Mouse (Mus musculus) midbrain, embryonic 16.5 days (tissue): Measurements from ENCODE around the gene Unc5cl. TPM values are rescaled to one million over a fixed set of nuclear protein-coding genes. Genes with fewer than 3 reads are reported as not detected.

Experiments
- ATAC-seq: fragments of 200-750 bp; cut with Nextera tagmentation; 2 replicates; pipeline ENCODE4 v1.8.0; 2017; ENCODE audit warnings: moderate TSS enrichment
- H3K27ac ChIP-seq: fragments of 300-500 bp; sonication (generic); 2 replicates; pipeline ENCODE4 v1.5.1; 2014; ENCODE audit warnings: mild to moderate bottlenecking, low read length, mixed read lengths
- H3K27me3 ChIP-seq: fragments of 300-500 bp; sonication (generic); 2 replicates; pipeline ENCODE4 v1.6.1; 2014; ENCODE audit warnings: low read depth, low read length, mixed read lengths; ENCODE audit not compliant: control insufficient read depth, insufficient read depth
- H3K36me3 ChIP-seq: fragments of 300-500 bp; sonication (generic); 2 replicates; pipeline ENCODE4 v1.6.1; 2014; ENCODE audit warnings: mild to moderate bottlenecking, low read length, moderate library complexity, mixed read lengths; ENCODE audit not compliant: control insufficient read depth, insufficient read depth
- H3K4me1 ChIP-seq: fragments of 300-500 bp; sonication (generic); 2 replicates; pipeline ENCODE4 v1.6.1; 2014; ENCODE audit warnings: mild to moderate bottlenecking, low read length, mixed read lengths; ENCODE audit not compliant: control insufficient read depth, insufficient read depth
- H3K4me2 ChIP-seq: fragments of 300-500 bp; sonication (generic); 2 replicates; pipeline ENCODE4 v1.6.1; 2014; ENCODE audit warnings: mild to moderate bottlenecking, low read length, mixed read lengths
- H3K4me3 ChIP-seq: fragments of 300-500 bp; sonication (generic); 2 replicates; pipeline ENCODE4 v1.5.1; 2014; ENCODE audit warnings: low read depth, mild to moderate bottlenecking, low read length, moderate library complexity, mixed read lengths
- H3K9ac ChIP-seq: fragments of 300-500 bp; sonication (generic); 2 replicates; pipeline ENCODE4 v1.6.1; 2014; ENCODE audit warnings: low read depth, low read length, mixed read lengths
- H3K9me3 ChIP-seq: fragments of 300-500 bp; sonication (generic); replicated peaks from 2 replicates; pipeline ENCODE4 v1.6.1; 2014; ENCODE audit warnings: mild to moderate bottlenecking, low read length, mixed read lengths; ENCODE audit not compliant: control insufficient read depth, poor library complexity, severe bottlenecking
- WGBS: fragments of 180-500 bp; shearing (Covaris S2); extraction: QIAGEN DNeasy Blood & Tissue Kit; methylation state at CpG from one replicate; pipeline ENCODE4 v1.1.7; 2014; 5-methylcytosine and 5-hydroxymethylcytosine counted together
- polyA plus RNA-seq: library from polyadenylated mRNA; unstranded; fragments of >200 nt; fragmentation: Nextera tagmentation; extraction: Ambion mirVana; gene quantifications from 2 replicates; pipeline ENCODE4 v1.2.1, GENCODE M21; 2015

Unc5cl gene
- polyA plus RNA-seq, 1 experiment from 2014 or later, result 0.21 TPM

DNA sequence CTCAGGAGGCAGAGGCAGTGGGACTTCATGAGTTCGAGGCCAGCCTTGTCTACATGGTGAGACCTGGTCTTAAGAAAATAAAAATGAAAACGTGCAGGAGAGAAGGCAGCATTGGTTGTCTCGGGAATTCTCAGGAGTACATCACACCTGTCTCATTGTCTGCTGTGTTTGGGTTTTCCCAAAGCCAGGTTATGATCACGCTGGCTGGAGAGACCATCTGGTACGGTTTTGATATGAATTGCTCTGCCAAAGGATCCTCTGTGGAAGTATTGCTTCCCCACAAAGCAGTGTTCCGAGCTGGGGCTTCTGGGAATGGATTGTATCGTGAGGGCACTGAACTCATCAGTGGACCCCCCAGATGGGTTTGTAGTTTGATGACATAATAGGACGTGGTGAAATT is 20.7 kb downstream of the Unc5cl start:
- Histone ChIP-seq H3K36me3 (no peaks in the 10 kb centered on the region), H3K27me3 (no peaks in the 10 kb centered on the region), H3K4me2 (no peak overlapping the region), H3K4me3 (no peak overlapping the region), H3K27ac (no peak overlapping the region), H3K9me3 (no peaks in the 10 kb centered on the region), H3K9ac (no peak overlapping the region), H3K4me1 (no peaks in the 10 kb centered on the region)
- no peak for ATAC-seq
- 83% methylated on average over 8 of the region's 8 CpGs for WGBS

DNA sequence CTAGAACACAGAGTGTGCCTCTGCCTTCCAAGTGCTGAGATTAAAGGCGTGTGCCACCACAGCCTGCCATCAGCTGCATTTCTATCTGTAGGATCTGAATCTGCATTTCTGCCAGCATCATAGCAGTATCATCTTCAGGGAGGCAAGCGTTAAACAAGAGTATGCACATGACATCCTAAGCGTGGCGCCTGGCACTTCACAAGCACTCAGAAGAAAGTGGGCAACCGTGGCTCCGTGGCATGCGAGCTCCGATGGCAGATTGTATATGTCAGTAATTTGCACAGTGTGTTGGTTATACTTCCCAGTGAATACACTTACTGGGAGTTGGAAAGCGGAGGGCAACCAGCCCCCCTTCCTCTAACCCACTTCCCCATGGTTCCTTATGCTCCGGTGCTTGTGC is 25.3 kb downstream of the Unc5cl start:
- Histone ChIP-seq H3K27me3 (no peaks in the 10 kb centered on the region), H3K4me1 (no peaks in the 10 kb centered on the region), H3K4me2 (no peak overlapping the region), H3K4me3 (no peak overlapping the region), H3K9me3 (no peaks in the 10 kb centered on the region), H3K9ac (no peak overlapping the region), H3K36me3 (no peaks in the 10 kb centered on the region), H3K27ac (no peak overlapping the region)
- 82% methylated on average over 10 of the region's 10 CpGs for WGBS
- no peak for ATAC-seq

DNA sequence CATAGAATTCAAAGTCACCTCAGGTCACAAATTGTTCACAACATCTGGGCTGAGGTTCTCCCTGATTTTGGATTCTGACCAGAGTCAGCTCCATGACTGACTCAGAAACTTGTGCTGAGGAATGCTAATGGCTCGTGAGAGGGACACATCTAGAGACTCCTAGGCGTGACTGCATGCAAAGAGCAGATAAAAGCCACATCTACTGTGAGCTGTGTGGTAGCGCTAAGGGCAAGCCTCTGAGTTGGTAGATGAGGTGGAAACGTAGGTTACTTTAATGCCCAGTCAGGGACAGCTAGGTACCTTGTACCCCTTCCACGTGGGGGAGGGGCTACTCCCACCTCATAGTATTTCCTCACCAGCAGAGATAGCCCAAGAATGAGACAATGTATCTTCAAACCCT is 29.1 kb downstream of the Unc5cl start:
- no peaks in the 10 kb centered on the region for H3K27me3 ChIP-seq
- no peaks in the 10 kb centered on the region for H3K9me3 ChIP-seq
- no peaks in the 10 kb centered on the region for H3K36me3 ChIP-seq
- 91% methylated on average over 5 of the region's 5 CpGs for WGBS
- no peak overlapping the region for H3K4me3 ChIP-seq
- H3K4me1 ChIP-seq, result no peaks in the 10 kb centered on the region
- no peak overlapping the region for H3K4me2 ChIP-seq
- H3K27ac ChIP-seq, result no peak overlapping the region
- no peak overlapping the region for H3K9ac ChIP-seq
- no peak for ATAC-seq

DNA sequence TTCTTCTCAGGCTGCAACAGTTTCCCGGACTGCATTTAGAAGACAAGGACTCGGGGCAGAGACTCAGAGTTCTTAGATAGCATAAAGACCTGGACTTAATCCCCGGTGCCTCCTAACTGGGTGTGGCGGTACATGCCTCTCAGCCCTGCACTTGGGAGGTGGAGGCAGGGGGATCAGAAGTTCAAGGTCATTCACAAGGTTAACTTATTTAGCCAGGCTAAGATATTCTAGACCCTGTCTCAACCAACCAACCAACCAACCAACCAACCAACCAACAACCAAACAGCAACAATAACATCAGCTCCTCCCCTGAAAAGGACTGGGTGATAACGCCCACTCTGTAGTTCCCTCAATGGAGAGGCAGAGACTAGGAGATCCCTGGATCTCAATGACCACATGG is 29.5 kb downstream of the Unc5cl start:
- no peak overlapping the region for H3K4me3 ChIP-seq
- H3K27me3 ChIP-seq, result no peaks in the 10 kb centered on the region
- WGBS, result 92% methylated on average over 5 of the region's 5 CpGs
- no peak overlapping the region for H3K4me2 ChIP-seq
- ATAC-seq, result no peak
- no peaks in the 10 kb centered on the region for H3K9me3 ChIP-seq
- H3K27ac ChIP-seq, result no peak overlapping the region
- no peak overlapping the region for H3K9ac ChIP-seq
- H3K4me1 ChIP-seq, result no peaks in the 10 kb centered on the region
- H3K36me3 ChIP-seq, result no peaks in the 10 kb centered on the region

DNA sequence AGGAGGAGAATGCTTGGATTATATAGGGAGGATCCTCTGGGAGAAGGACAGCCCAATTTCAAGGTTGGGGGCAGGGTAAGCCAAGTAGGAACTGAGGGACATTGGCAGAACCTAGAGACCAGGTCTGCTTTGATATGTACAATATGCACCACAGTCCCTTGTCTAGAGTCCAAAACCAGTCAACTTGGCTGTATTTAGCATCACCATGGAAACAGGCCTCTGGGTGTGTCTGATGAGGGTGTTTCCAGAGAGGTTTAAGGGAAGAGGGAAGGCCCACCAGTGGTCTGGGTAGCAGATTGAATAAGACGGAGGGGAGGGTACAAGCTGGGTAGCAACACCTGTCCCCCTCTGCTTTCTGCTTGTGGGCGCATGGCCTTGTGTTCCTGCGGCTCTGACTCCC is 34.8 kb downstream of the Unc5cl start:
- Histone ChIP-seq H3K9me3 (no peaks in the 10 kb centered on the region), H3K27ac (no peak overlapping the region), H3K27me3 (no peaks in the 10 kb centered on the region), H3K9ac (no peak overlapping the region), H3K4me1 (no peaks in the 10 kb centered on the region), H3K36me3 (no peaks in the 10 kb centered on the region), H3K4me3 (no peak overlapping the region), H3K4me2 (no peak overlapping the region)
- ATAC-seq, result no peak
- 86% methylated on average over 3 of the region's 3 CpGs for WGBS

DNA sequence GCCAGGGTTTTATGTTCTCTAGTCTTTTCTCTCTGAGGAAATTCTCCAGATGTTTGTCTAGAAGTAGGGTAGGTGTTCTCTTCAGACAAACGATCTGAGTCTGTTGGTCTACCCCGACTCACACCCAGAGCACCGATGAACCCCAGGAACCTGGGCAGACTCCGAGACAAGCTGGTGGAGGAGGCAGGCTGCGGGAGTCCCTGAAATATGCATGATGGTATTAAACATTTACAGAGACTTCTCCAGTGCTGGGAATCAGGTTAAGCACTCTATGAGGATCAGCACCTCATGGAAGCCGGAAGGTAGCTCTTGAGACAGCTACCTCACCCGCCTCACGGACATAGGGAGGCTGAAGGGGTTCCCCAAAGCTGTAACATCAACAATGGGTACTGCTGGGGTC is 37.9 kb downstream of the Unc5cl start:
- H3K4me2 ChIP-seq, result no peak overlapping the region
- H3K4me3 ChIP-seq, result no peak overlapping the region
- H3K27me3 ChIP-seq, result no peaks in the 10 kb centered on the region
- H3K4me1 ChIP-seq, result no peaks in the 10 kb centered on the region
- no peaks in the 10 kb centered on the region for H3K36me3 ChIP-seq
- ATAC-seq, result no peak
- H3K9me3 ChIP-seq, result no peaks in the 10 kb centered on the region
- no peak overlapping the region for H3K9ac ChIP-seq
- 93% methylated on average over 8 of the region's 8 CpGs for WGBS
- H3K27ac ChIP-seq, result no peak overlapping the region

DNA sequence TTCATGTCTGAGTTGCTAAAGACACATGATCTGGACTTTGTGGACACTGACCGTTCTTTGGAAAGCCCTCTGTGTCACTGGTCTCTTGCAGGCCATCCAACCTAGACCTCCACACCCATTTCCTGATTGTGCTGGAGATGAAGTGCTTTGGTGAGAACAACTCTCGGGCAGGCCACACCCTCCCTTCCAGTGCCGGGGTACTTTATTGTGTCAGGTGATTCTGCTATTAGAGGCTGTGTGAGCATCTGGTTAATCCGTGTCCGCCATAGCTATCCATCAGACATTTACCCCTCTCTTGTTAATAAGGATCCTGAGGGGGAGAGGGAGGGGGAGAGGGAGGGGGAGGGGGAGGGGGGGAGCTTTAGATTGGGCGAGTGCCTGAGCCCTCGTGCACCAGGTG is 38.9 kb downstream of the Unc5cl start:
- H3K4me3 ChIP-seq, result no peak overlapping the region
- no peaks in the 10 kb centered on the region for H3K36me3 ChIP-seq
- no peak overlapping the region for H3K27ac ChIP-seq
- H3K4me1 ChIP-seq, result no peaks in the 10 kb centered on the region
- no peaks in the 10 kb centered on the region for H3K9me3 ChIP-seq
- H3K27me3 ChIP-seq, result no peaks in the 10 kb centered on the region
- H3K9ac ChIP-seq, result no peak overlapping the region
- WGBS, result 51% methylated on average over 7 of the region's 7 CpGs
- ATAC-seq, result no peak
- no peak overlapping the region for H3K4me2 ChIP-seq

DNA sequence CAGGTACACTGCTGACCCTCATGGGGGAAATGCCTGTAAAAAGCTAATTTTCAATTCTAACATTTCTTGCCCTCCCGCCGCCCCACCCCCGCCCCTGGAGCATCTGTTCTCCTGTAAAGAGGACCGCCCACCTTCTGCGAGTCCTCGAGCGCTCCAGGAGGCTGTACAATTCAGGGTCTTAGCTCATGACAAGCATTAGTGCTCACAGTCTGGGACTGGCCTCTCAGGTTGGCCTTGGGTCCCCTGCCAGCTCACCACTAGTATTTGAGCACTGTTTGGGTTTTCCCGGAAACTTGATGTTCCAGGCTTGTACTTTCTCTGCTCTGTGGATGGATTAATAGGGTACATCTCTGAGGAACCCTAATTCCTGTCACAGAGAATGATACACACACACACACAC is 39.3 kb downstream of the Unc5cl start:
- no peak overlapping the region for H3K27ac ChIP-seq
- no peak overlapping the region for H3K9ac ChIP-seq
- no peak overlapping the region for H3K4me3 ChIP-seq
- 67% methylated on average over 8 of the region's 8 CpGs for WGBS
- no peaks in the 10 kb centered on the region for H3K36me3 ChIP-seq
- no peak for ATAC-seq
- H3K4me2 ChIP-seq, result no peak overlapping the region
- H3K9me3 ChIP-seq, result no peaks in the 10 kb centered on the region
- H3K4me1 ChIP-seq, result no peaks in the 10 kb centered on the region
- no peaks in the 10 kb centered on the region for H3K27me3 ChIP-seq

DNA sequence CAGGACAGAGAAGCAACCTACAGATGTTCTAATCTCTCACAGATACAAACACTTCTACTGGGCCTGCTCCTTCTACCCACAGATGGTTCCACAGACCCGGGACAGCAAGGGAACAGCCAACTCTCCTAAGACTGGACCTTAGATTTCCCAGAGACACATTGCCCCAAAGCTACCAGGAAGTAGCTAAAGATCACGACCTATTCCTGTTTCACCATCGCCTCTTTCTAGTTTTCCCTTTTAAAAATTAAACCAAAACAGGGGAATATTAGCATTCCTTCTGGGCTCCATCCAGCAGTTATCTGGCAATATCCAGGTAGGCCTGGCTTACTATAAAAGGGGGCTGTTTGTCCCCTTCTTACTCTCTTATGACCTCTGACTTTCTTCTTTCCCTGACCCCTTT is 43.3 kb downstream of the Unc5cl start:
- H3K4me2 ChIP-seq, result no peak overlapping the region
- no peaks in the 10 kb centered on the region for H3K9me3 ChIP-seq
- no peak overlapping the region for H3K9ac ChIP-seq
- H3K4me3 ChIP-seq, result no peak overlapping the region
- WGBS, result 91% methylated on average over 3 of the region's 3 CpGs
- H3K36me3 ChIP-seq, result no peaks in the 10 kb centered on the region
- no peak for ATAC-seq
- no peak overlapping the region for H3K27ac ChIP-seq
- H3K27me3 ChIP-seq, result no peaks in the 10 kb centered on the region
- H3K4me1 ChIP-seq, result no peaks in the 10 kb centered on the region
